Mouse (Mus musculus) splenic B cell, adult 2 months (primary cell): ENCODE data around the gene Pigv.

ENCODE experiments used
- DNase-seq: peaks from one replicate; pipeline ENCODE4 v3.0.0-alpha.2; 2011; ENCODE audit warnings: low read depth, low spot score
- H3K27me3 ChIP-seq: 2 replicates; pipeline ENCODE4 v1.6.1; 2012; ENCODE audit warnings: mild to moderate bottlenecking, low read length, moderate library complexity, mixed read lengths; ENCODE audit not compliant: control insufficient read depth, poor library complexity, insufficient read depth, severe bottlenecking
- H3K36me3 ChIP-seq: 2 replicates; pipeline ENCODE4 v1.6.1; 2012; ENCODE audit warnings: mild to moderate bottlenecking, low read length, moderate library complexity, mixed read lengths; ENCODE audit not compliant: control insufficient read depth, poor library complexity, insufficient read depth, severe bottlenecking

Pigv gene

GRCm38 (mm10) chr4:133680206-133680786, 7.8 kb upstream of the Pigv start:
- H3K36me3 ChIP-seq, result peaks cover 18% of the 10 kb centered on the region; the same call in 1 of the 2 replicates
- peak; percentile 39 for DNase-seq

GRCm38 (mm10) chr4:133679629-133680028, 7.2 kb upstream of the Pigv start:
- DNase-seq, result peak; percentile 55
- no peaks in the 10 kb centered on the region for H3K27me3 ChIP-seq
- H3K36me3 ChIP-seq, result peaks cover 15% of the 10 kb centered on the region; the same call in 1 of the 2 replicates

More at GRCm38 (mm10) chr4:133680206-133680786, 7.8 kb upstream of the Pigv start:
- no peaks in the 10 kb centered on the region for H3K27me3 ChIP-seq

GRCm38 (mm10) chr4:133677266-133677665, 4.8 kb upstream of the Pigv start:
- Histone ChIP-seq H3K27me3 (no peaks in the 10 kb centered on the region), H3K36me3 (peaks cover 4% of the 10 kb centered on the region; the same call in 1 of the 2 replicates)
- DNase-seq, result no peak

GRCm38 (mm10) chr4:133676189-133676588, 3.7 kb upstream of the Pigv start:
- no peaks in the 10 kb centered on the region for H3K27me3 ChIP-seq
- H3K36me3 ChIP-seq, result no peaks in the 10 kb centered on the region
- DNase-seq, result no peak

GRCm38 (mm10) chr4:133675594-133676016, 3.2 kb upstream of the Pigv start:
- Histone ChIP-seq H3K27me3 (no peaks in the 10 kb centered on the region), H3K36me3 (no peaks in the 10 kb centered on the region)
- DNase-seq, result no peak

- no peak for DNase-seq
- H3K27me3 ChIP-seq, result no peaks in the 10 kb centered on the region
- no peaks in the 10 kb centered on the region for H3K36me3 ChIP-seq
Measured at GRCm38 (mm10) chr4:133674331-133674695, 1.9 kb upstream of the Pigv start.

- Histone ChIP-seq H3K36me3 (peaks cover 1% of the 10 kb centered on the region; the same call in 1 of the 2 replicates), H3K27me3 (no peaks in the 10 kb centered on the region)
- DNase-seq, result peak; percentile 27
Measured at GRCm38 (mm10) chr4:133673666-133674330, 1.4 kb upstream of the Pigv start.

- Histone ChIP-seq H3K27me3 (no peaks in the 10 kb centered on the region), H3K36me3 (peaks cover 3% of the 10 kb centered on the region; the same call in 1 of the 2 replicates)
- DNase-seq, result peak; percentile 74
Measured at GRCm38 (mm10) chr4:133672845-133673647, 599 bp upstream of the Pigv start.

- Histone ChIP-seq H3K36me3 (peaks cover 3% of the 10 kb centered on the region; the same call in 1 of the 2 replicates), H3K27me3 (no peaks in the 10 kb centered on the region)
- peak; percentile 79 for DNase-seq
Measured at GRCm38 (mm10) chr4:133671184-133671880, 1.1 kb downstream of the Pigv start.

- H3K36me3 ChIP-seq, result peaks cover 3% of the 10 kb centered on the region; the same call in 1 of the 2 replicates
- no peak for DNase-seq
Measured at GRCm38 (mm10) chr4:133669652-133670210, 2.7 kb downstream of the Pigv start.

GRCm38 (mm10) chr4:133668537-133668936, 3.9 kb downstream of the Pigv start:
- H3K27me3 ChIP-seq, result no peaks in the 10 kb centered on the region
- no peak for DNase-seq
- peaks cover 3% of the 10 kb centered on the region; the same call in 1 of the 2 replicates for H3K36me3 ChIP-seq

More at GRCm38 (mm10) chr4:133669652-133670210, 2.7 kb downstream of the Pigv start:
- no peaks in the 10 kb centered on the region for H3K27me3 ChIP-seq

- peak; percentile 79 for DNase-seq
- peaks cover 3% of the 10 kb centered on the region; the same call in 1 of the 2 replicates for H3K36me3 ChIP-seq
- no peaks in the 10 kb centered on the region for H3K27me3 ChIP-seq
Measured at GRCm38 (mm10) chr4:133666199-133666598, 6.2 kb downstream of the Pigv start.

- Histone ChIP-seq H3K36me3 (peaks cover 3% of the 10 kb centered on the region; the same call in 1 of the 2 replicates), H3K27me3 (no peaks in the 10 kb centered on the region)
- DNase-seq, result no peak
Measured at GRCm38 (mm10) chr4:133665118-133665517, 7.3 kb downstream of the Pigv start.

GRCm38 (mm10) chr4:133662945-133663344, 9.5 kb downstream of the Pigv start:
- Histone ChIP-seq H3K27me3 (no peaks in the 10 kb centered on the region), H3K36me3 (no peaks in the 10 kb centered on the region)
- no peak for DNase-seq
